Mouse (Mus musculus) stomach, postnatal 0 days (tissue): ENCODE data around the gene Ugt1a2.

Experiments
- CTCF ChIP-seq: IDR thresholded peaks from 2 replicates; pipeline ENCODE4 v1.5.1; 2016; ENCODE audit warnings: antibody characterized with exemption, low read depth, mild to moderate bottlenecking, moderate library complexity
- EP300 ChIP-seq: optimal IDR thresholded peaks from 2 replicates; pipeline ENCODE3; 2016; ENCODE audit warnings: antibody characterized with exemption

GRCm38 (mm10) chr1:88200456-88200855 lies at the start of gene Ugt1a2:
- TF ChIP-seq CTCF (no peak), EP300 (no peak)
